Mouse (Mus musculus): ENCODE measurements at regions not wholly inside any gene's neighbourhood (a gene's known extent, or its start where the extent isn't known, plus 50 kb on each side); places are given as distances from the start of the nearest gene placed in this dataset.

DNA sequence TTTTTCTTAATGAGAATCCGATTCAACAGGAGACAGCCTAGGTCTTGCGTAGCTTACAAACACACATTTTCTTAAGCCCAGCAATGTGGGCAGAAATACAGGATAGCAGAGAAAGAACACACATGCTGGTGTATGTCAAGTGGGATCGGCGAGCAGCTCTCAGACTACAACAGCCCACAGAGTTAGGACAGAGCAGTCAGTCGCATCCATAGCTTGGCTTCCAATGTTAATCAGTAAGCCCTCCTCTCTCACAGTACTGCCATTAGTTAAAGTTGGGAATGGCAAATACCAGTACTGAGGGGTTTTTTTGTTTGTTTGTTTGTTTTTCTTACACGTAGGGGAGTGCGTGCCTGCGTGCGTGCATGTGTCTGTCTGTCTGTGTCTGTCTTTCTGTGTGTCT is 212.0 kb upstream of the Jarid2 start:
- DNase-seq = no peak

DNA sequence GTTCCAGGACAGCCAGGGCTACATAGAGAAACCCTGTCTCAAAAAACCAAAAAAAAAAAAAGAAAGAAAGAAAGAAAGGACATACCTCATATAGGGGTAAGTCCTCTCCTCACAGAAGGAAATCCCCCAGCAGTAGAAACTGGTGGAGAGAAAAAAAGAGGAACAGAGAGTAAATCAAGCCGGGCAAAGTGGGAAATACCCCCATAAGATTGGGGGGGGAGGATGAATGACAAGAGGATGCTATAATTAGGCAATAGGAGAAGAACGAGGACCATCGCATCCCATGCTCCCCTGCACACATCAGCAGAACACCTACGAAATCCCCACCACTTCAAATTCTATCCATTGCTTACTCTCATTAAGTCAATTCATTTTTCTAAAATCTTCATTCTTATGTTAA is 211.1 kb upstream of the Jarid2 start:
- no peak for DNase-seq

DNA sequence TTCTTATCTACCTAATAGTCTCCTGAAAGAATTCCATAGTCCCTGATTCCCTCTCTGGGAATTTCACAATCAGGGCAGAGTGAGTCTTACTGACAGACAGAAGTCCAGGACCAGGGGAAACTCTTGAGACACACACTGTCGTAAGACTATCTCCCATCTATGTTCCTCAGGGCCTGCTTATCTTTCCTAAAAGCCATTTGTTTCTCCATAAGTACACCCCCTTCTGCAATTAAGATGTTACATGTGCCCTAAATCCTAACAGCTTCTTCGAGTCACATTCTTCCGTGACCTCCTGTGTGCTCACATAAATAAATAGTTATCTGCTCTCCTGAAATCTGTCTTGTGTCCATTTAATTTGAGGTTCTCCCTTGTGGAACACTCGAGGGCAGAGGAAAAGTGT is 205.8 kb upstream of the Jarid2 start:
- DNase-seq = no peak

DNA sequence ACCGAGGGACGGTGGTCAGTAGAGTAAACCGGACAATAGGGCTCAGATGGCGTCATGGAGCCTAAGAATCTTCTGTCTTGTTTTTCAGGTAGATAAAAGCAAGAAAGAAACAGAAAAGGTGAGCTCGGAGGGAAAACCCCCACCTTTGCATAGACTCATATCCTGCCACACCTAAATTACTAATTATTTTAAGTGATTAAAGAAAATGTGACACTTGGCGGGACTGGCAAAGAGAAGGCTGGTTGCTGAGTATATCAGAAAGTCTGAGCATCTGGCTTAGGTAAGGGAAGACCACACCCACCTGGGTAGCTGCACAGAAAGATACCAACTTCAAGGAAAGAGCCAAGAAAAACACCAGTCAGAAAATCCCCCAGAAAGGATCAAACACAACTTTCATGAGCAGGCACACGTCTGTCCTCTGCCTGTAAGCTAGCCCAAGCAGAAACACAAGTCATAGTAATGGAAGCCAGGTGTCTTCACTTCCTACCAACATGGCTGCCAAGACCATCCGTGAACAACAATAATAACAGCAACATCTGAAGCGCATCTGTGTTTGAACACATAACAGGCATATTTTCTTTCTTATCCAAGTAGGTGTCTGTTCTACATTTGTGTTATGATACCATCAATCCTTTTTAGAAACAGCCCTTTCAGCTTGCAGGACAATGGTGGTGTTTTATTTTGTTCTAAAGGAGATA is 198.3 kb upstream of the Jarid2 start:
- DNase-seq = no peak

DNA sequence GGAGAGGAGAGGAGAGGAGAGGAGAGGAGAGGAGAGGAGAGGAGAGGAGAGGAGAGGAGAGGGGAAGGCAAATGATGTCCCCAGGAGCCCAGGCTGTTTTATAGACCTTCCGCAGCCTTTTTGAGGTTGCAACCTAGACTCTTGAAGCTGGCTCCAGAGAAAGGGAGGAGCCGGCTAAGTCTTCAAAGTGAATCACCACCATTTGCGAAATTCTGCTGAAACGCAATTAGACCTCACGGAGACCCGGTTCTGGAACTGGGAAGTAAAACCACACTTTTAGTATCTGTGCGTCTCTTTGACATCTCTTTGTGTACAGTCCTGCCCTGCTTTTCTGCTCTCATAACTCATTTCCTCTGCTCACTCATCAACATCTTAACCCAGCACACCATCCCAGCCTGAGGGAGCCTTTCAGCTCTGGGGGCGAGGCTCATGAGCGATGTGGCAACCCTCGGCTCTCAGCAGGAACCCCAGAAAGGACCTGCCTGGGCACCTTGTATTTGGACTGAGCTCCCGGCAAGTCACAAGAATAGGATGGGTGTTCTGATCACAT is 196.6 kb upstream of the Jarid2 start:
- no peak for DNase-seq

DNA sequence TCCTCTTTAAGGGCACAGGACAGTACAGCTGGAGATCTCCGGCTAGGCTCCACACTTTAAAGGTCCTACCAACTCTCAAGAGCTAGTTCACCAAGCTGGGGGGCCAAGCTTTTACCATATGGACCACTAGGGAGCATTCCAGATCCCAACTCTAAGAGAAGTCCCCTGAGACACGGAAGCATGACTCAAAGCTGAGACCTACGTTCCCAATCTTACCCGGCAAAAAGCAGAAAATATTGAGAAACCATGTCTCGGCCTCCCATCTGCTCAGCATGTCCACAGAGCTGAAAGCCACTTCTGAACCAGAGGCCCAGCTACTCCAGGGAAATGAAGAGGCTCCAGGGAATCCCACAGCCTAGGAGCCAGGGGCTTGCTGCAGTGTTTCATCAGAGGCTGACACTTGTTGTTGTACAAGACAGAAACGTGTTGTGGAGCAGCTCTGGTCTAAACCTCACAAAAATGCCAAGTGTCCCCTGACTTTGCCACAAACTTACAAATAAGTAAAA is 194.6 kb upstream of the Jarid2 start:
- no peak for DNase-seq

DNA sequence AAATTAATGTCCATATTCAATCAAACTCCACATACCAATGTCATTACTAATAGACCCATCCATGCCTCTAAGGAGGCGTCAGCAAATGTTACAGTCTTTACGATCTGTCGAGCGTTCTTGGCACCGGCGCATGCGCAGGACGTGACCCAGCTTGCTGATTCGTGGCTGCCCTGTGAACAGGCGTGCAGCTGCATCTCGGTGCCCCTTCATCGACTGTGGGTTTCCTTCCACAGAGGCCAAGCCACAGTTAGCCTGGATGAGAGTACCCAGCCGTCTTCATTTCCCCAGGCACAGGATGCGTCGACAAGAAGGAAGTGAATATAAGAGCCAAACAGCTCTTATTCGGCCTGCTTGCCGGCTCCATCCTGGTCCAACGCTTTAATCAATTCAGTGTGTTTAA is 193.8 kb upstream of the Jarid2 start:
- peak in 1 of 2 experiments; percentile 17 for DNase-seq

DNA sequence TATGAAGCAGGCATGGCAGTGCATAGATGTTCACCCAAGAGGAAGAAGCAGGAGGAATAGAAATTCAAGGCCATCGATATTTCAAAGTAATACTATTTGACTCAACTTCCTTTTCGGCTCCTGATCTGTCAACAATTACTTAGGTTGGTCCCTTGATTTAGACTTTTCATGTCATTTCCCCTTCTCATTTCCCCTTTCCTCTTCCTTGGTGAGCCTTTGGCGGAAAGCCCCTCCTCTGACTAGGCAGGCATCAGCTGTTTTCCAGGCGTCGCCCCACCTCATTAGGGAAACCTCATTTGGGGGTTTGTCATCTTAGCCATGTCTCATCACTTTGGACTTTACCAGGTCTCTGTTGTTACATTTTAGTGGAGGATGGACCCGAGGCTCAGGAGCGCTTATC is 191.0 kb upstream of the Jarid2 start:
- DNase-seq = no peak

DNA sequence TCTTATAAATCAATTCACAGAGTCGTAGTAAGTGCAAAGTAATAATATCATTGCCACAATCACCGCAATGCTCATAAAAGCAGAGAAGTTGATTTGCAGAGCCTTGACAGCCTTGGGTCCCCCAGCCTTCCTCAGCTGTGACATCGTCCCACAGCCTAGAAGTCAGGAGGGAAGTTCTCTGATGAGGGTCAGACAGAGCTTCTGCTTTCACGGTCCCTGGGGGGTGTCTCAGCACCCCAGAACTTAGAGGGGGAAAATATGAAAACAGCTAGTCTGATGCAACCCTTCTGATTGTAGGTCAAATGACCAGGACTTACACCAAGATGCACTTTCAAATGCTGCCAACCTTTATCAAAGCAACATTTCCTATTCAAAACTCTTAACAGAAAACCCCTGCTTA is 188.9 kb upstream of the Jarid2 start:
- no peak for DNase-seq

DNA sequence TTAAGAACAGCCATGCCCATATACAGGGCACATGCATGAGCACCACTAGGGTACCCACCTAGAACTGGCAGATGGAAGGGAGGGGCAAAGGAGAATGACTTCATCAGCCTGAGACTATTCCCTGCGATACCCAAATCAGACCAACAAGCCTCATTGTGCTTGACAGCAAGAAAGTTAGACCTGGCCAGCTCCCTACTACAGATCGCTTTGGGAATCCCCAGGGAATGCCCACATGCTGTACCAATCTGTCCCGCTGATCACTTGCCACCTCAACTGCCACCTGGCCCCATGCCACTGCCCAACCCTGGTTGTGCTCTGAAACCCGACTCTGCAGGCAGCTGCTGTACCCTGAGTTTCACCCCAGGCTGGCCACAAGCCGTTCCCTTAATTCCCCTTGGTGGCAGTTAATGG is 188.0 kb upstream of the Jarid2 start:
- peak; percentile 13 to 54 for DNase-seq

DNA sequence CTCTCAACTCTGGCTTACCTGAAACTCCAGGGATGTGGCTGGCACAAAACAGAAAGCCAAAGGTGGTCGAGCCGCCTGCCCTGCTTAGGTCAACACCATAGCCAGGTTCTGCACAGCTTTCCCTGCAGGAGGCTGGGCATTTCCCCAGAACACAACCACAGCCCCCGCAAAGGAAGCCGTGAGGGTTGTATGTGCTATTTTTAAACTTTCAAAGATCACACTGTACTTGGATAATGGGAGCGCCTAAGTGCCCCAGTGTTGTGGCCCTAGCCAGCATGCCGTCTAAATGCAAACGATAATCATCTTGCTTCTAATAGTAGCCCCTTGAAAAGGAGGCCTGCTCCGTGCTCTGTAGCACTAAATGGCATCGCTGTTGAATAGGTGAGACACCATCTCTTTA is 184.5 kb upstream of the Jarid2 start:
- DNase-seq = no peak

DNA sequence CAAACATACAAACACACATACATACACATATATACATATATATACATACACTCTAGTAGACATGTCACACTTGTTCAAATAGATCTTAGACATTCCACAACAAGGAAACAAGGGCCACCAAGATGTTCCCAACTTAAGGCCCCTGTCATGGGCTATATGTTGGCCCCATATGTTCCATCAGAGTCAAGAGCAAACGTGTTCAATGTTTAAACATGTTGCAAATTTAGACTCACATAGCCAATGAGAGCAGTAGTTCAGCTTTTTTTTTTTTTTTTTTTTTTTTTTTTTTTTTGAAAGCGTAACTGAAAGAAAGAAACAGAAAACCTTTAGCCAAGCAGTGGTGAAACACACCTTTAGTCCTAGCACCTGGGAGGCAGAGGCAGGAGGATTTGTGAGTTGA is 183.0 kb upstream of the Jarid2 start:
- no peak for DNase-seq

DNA sequence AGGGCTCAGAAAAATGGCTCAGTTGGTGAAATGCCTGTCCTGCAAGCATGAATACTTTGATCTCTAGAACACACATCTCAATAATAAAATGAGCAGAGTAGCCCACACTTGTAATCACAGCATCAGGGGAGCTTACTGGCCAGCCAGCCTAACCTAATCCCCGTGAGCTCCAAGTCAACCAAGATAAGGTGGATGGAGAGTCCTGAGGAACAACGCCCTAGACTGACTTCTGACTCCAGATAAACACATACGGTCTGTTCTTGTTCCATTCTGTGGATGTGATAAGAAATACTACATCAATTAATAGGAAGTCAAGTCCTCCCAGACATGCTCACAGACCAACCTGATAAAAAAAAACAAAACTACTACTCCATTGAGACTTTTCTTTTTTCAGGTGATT is 180.4 kb upstream of the Jarid2 start:
- no peak for DNase-seq

DNA sequence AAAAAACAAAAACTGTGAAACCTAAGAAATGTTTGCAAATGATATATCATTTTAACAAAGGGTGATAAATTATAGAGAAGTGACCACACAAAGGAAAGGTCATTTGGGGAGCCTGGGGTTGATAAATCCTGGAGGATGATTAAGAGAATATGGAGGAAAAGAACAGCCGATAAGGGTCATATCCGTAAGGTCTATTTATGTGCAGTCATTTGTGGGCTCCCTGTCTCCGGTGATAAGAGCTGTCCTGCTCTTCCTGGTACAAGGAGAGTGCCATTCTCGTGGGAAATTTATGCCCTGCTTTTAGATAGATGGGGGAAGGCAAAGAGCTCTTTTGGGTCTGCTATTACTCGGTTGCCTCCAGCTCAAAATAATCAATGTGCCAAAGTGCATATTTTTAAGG is 175.9 kb upstream of the Jarid2 start:
- DNase-seq = no peak

DNA sequence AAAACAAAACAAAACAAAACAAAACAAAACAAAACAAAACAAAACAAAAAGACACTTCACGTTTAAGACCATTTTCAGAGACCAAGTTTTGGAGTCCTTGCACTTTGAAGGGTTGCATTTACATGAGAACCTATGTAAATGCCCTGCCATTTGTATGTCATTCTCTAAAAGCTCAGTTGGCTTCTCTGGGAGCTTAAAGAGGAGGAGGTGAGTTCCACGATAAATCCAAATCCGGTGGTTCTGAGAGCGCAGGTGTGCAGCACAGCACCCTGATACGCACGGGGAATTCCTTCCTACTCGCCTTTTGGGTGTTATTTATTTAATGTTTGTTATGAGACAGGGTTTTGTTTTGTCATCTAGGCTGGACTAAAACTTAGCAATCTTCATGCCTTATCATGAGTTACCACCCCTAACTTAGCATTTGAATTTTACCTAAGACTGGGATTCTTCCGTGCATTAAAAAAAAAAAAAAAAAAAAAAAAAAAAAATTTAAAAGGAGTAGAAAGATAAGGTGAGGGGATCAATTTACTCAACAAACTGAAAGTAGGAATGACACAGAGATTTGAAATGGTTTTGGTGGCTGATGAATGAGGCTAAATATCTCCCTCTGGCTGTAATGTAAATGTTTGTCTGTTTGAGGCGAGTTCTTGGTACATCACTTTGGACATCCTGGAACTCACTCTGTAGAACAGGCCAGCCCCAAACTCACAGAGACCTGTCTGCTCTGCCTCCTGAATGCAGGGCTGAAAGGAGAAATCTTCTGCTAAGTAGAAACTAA is 174.4 kb upstream of the Jarid2 start:
- no peak for DNase-seq

DNA sequence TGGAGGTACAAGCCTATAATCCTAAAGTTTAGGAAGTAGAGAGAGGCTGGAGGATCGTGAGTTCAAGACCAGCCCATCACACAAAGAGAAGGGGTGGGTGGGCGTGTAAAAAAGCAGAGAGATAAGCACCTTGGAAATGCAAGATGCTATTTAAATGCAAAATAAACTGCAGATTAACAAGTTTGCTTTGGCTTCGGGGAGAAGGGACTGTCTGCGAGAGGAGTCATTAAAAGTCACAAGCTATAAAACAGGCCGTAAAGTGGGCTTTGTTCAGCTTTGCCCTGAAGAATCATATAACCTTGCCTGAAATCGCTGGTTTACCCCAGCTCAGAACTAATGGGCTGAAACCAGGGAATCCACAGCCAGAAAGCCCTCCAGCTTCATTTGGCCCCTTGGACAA is 173.3 kb upstream of the Jarid2 start:
- DNase-seq = no peak

DNA sequence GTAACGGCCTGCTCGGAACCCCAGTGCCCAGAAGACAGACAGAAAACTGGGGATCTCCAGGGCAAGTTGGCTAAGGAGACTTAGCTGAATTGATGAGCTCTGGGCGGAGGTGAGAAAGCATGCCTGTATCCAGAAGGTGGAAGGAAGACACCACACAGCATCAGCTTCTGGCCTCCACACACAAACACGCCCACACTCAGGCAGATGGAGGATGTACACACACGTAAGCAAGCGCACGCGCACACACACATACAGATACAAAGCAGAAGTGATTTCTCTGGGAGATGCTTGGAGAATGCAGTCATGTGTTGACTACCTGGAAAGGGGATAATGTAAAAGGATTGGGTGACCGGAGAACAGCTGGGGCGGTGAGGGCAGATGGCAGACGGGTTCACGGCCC is 171.2 kb upstream of the Jarid2 start:
- DNase-seq = no peak

DNA sequence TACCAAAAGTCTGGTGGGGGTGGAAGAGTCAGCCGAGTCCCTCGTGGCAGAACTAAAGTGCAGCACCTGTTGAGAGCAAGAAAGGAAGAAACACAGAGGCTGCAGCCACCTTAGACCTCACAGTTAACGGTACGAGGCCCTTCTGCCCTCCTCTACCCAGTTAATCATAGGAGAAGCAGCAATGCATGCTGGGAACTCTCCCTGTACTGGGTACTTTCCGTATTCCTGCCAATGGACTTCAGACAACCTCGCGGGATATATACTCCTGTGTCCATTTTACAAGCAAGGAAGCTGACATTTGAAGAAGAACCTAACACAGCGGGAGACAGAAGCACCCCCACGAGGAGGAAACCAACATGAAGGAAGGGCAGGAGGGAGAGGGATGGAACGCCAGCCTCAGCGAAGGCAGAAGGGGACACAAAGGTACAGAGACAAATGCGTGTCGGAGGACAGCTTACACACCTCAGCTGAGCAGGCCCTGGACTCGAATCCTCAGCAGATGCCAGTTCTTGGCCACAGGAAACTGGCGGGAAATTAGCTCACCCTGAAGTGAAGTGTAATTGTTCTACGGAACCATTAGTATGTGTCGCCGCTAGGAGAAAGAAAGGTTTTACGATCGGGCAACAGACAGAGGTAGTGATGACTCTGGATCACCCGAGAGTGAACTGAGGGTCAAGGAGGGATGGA is 170.6 kb upstream of the Jarid2 start:
- no peak for DNase-seq

DNA sequence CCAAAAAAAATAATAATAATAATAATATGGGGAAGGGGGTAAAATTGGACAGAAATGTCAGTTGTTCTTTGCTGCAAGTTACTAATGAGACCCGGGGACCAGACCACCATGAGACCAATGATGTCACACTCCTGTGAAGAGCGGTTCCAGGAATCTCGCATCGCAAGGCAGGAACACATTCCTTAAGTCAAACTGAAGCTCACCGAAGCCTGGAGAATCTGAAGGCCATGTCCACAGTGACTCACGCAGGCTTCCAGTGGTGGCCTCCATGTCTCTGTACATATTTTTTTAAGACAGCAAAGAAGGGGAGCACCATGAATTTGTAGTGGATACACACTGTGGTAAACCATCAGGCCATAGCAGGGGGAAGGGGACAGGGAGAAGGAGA is 170.1 kb upstream of the Jarid2 start:
- DNase-seq = no peak

DNA sequence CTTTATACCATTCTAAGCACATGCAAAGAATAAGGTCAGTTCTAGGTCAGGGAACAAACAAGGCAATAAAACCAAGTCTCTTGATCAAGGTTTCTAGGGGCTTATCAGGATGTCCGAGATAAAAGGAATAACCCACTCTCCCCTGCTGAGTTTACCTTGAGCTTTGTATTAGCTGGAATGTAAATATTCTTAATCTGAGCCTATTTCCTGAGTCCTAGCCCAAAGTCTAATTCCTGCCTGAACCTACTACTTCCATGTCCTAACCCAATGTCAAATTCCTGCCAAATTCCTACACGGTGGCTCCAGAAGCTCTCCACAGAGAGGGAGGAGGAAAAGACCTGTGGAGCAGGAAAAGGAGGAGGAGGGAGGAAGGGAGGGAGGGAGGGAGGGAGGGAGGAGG is 169.6 kb upstream of the Jarid2 start:
- DNase-seq = no peak

DNA sequence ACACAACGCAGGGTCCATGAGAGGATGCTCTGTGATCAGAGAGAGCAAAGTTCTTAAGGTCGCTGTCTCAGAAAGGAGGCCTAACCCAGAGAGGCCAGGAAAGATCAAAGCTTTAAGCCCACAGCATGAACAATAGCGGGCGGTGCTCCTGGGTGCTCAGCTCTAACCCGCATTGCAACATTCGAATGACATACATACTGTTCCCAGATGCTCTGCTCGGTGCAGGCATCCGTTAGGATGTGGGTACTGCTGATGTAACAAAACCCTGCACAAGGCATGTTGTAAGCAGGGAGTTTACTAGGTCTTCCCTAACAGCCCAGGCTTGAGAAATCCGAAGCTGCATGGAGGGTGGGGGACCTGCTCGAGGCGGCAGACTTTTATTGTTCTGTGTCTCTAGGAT is 164.6 kb upstream of the Jarid2 start:
- no peak for DNase-seq

DNA sequence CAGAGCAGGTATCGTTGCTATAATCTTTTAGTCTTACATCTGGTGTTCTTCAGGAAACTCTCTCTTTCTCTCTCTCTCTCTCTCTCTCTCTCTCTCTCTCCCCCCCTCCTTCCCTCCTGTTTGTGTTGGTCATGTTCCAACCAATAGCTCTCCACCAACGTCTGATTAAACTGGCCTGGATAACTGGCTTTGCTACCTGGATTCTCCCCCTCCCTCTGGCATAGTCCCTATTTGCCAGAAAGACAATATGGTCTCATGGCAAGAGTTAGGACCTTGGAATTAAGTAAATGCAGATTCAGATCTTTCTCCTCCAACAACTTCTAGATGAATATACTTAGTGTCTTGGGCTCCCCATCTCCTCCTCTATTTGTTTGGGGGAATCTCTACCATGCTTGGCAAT is 161.6 kb upstream of the Jarid2 start:
- DNase-seq = no peak

DNA sequence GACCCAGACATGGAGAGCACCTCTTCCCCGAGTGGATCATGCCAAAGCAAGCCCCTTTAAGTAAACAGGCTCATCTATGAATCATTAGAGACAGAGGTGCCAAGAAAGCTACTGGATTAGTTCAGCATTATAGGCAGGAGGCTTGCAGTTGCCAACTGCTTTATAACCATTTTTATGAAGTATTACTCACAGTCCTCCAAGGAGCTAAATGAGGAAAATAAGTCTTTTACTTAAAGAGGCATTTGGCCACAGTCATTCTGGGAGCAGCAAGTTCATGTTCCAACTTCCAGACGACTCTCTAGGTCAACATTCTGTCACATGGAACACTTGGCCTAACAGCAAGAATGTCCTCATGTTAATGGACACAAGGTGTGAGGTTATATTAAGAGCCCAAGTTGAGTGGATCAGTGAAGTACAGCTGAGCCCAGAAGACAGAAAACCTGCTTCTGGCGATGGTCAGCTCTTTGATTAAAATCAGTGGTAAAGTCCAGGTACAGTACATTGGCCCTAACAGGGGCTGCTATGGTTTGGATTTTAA is 160.0 kb upstream of the Jarid2 start:
- DNase-seq = peak; percentile 22 to 67

Data from lung, adult 18-20 months (tissue).